Mouse (Mus musculus) neutrophil, adult 5-6 weeks (primary cell): ENCODE results near the gene Kif5a. TPM values are rescaled to one million over a fixed set of nuclear protein-coding genes. Genes with fewer than 3 reads are reported as not detected.
A peak's percentile ranks its signal among the peaks of the same experiment; 100 is the strongest.

Experiments
- ATAC-seq: fragments of 151-379, 151-347 bp; 2 replicates; pipeline ENCODE4 v1.8.0; 2017; ENCODE audit warnings: mild to moderate bottlenecking, moderate TSS enrichment; ENCODE audit not compliant: insufficient number of reproducible peaks, poor library complexity, low FRiP score, severe bottlenecking; ENCODE audit errors: extremely low read depth
- total RNA-seq: library from RNA; stranded (forward); fragments of 200-1000 nt; gene quantifications from 2 replicates; pipeline ENCODE4 v1.2.3, GENCODE M21; 2017

Gene Kif5a
- total RNA-seq, 1 experiment from 2014 or later, result not detected

GRCm38 (mm10) chr10:127269036-127269435, 5.9 kb upstream of the Kif5a start:
- no peak for ATAC-seq

GRCm38 (mm10) chr10:127268401-127268800, 5.3 kb upstream of the Kif5a start:
- ATAC-seq, result no peak

GRCm38 (mm10) chr10:127267318-127267717, 4.2 kb upstream of the Kif5a start:
- no peak for ATAC-seq

GRCm38 (mm10) chr10:127266112-127267091, 3.3 kb upstream of the Kif5a start, which contains the start of gene Dctn2:
Dctn2 (plus strand) TSS chr10:127266368.
- peak; percentile 98 for ATAC-seq

GRCm38 (mm10) chr10:127265727-127266111, 2.6 kb upstream of the Kif5a start:
- no peak for ATAC-seq

GRCm38 (mm10) chr10:127264971-127265370, 1.8 kb upstream of the Kif5a start:
- ATAC-seq, result no peak

GRCm38 (mm10) chr10:127264336-127264735, 1.2 kb upstream of the Kif5a start:
- ATAC-seq, result no peak

GRCm38 (mm10) chr10:127263631-127264030, 483 bp upstream of the Kif5a start:
- no peak for ATAC-seq

- no peak for ATAC-seq
Measured at GRCm38 (mm10) chr10:127261706-127262547, 1.2 kb downstream of the Kif5a start.

- no peak for ATAC-seq
Measured at GRCm38 (mm10) chr10:127258489-127258888, 4.7 kb downstream of the Kif5a start.

- ATAC-seq, result no peak
Measured at GRCm38 (mm10) chr10:127257790-127258189, 5.4 kb downstream of the Kif5a start.

- no peak for ATAC-seq
Measured at GRCm38 (mm10) chr10:127255625-127256345, 7.4 kb downstream of the Kif5a start.

GRCm38 (mm10) chr10:127250810-127251209, 12.3 kb downstream of the Kif5a start:
- no peak for ATAC-seq

GRCm38 (mm10) chr10:127238241-127238824, 24.8 kb downstream of the Kif5a start:
- no peak for ATAC-seq

GRCm38 (mm10) chr10:127236541-127236940, 26.6 kb downstream of the Kif5a start:
- no peak for ATAC-seq

- no peak for ATAC-seq
Measured at GRCm38 (mm10) chr10:127233141-127233540, 30.0 kb downstream of the Kif5a start.

- no peak for ATAC-seq
Measured at GRCm38 (mm10) chr10:127231741-127232140, 31.4 kb downstream of the Kif5a start.

GRCm38 (mm10) chr10:127230693-127231092, 32.5 kb downstream of the Kif5a start:
- ATAC-seq, result no peak

- ATAC-seq, result peak; percentile 69
Measured at GRCm38 (mm10) chr10:127228897-127229296, 34.3 kb downstream of the Kif5a start.
